Mouse (Mus musculus): ENCODE results near the gene Ttc8. TPM values are rescaled to one million over a fixed set of nuclear protein-coding genes. Genes with fewer than 3 reads are reported as not detected.

Gene Ttc8
- polyA plus RNA-seq, 1 experiment: 57.7 TPM

- H3K27ac ChIP-seq (ENCODE audit: insufficient read depth, low read length): no peak overlapping the region
- no peak overlapping the region for H3K4me3 ChIP-seq (ENCODE audit: insufficient read depth, low read length)
- TF ChIP-seq CTCF (IDR thresholded peaks at IDR 0.05; ENCODE audit: extremely low read depth, insufficient read depth, low read length) (no peak), POLR2A (IDR thresholded peaks at IDR 0.05; ENCODE audit: extremely low read depth, insufficient read depth, low read length) (no peak)
- H3K4me1 ChIP-seq (ENCODE audit: control insufficient read depth, insufficient read depth, low read length): peaks cover 5% of the 10 kb centered on the region
Measured at GRCm38 (mm10) chr12:98961415-98961814, 41.0 kb downstream of the Ttc8 start.

DNA sequence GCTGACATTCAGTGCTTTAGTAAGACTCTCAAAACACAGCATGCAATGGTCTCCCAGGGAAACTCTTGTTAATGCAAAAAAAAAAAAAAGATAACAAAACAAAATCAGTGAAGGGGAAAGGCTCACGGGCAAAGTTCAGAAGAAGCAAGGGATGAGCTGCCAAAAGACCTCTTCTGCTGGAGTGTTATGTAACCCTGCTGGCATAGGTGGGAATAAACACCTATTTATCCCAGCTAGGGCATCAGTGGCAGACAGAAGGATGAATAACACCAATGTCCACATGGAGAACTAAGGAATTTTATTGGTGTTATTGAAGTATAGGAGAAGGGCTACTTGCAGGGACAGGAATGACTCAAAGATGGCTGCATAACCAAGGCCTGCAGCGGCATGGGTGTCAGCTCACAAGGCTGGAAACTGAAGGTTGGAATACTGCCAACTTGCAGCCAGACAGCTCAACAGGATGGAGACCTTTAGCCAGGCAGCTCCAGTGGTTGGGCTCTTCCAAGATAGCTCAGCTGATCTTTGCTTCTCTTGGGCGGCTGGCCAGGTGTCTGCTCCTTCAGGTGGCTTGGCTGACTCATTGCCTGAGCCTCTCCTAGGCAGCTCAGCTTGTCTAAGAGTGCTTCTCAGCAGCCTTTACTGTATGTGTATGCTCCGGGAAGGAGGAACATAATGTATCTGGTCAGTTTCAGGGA, 45.2 kb downstream of the Ttc8 start:
- H3K4me1 ChIP-seq (ENCODE audit: control insufficient read depth, insufficient read depth, low read length): peaks cover 5% of the 10 kb centered on the region
- no peak overlapping the region for H3K4me3 ChIP-seq (ENCODE audit: insufficient read depth, low read length)
- no peak overlapping the region for H3K27ac ChIP-seq (ENCODE audit: insufficient read depth, low read length)
- TF ChIP-seq CTCF (IDR thresholded peaks at IDR 0.05; ENCODE audit: extremely low read depth, insufficient read depth, low read length): no peak
- TF ChIP-seq POLR2A (IDR thresholded peaks at IDR 0.05; ENCODE audit: extremely low read depth, insufficient read depth, low read length): no peak

GRCm38 (mm10) chr12:98972291-98972690, 51.9 kb downstream of the Ttc8 start:
- H3K4me1 ChIP-seq (ENCODE audit: control insufficient read depth, insufficient read depth, low read length): no peaks in the 10 kb centered on the region
- no peak for TF ChIP-seq CTCF (IDR thresholded peaks at IDR 0.05; ENCODE audit: extremely low read depth, insufficient read depth, low read length)
- no peak for TF ChIP-seq POLR2A (IDR thresholded peaks at IDR 0.05; ENCODE audit: extremely low read depth, insufficient read depth, low read length)
- H3K27ac ChIP-seq (ENCODE audit: insufficient read depth, low read length): no peak overlapping the region
- H3K4me3 ChIP-seq (ENCODE audit: insufficient read depth, low read length): no peak overlapping the region

DNA sequence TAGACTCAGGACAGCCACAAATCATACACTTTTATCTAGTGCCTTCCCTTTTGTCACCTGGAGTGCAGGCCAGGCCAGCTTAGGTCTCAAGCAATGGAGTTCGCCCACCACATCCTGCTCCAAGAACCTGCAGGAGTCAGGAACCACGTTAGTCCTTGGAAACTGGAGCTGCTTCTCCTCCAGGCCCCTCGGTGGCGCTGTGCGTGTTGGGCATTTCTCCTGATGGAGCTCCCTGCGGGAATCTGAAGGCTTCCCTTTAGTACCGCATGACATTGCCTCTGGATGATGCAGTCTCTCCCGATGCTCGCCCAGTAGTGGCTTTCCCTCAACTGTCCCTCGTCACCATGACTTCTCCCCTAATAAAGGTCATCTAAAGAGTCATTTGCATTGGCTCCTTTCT, 53.1 kb downstream of the Ttc8 start:
- TF ChIP-seq POLR2A (IDR thresholded peaks at IDR 0.05; ENCODE audit: extremely low read depth, insufficient read depth, low read length): no peak
- TF ChIP-seq CTCF (IDR thresholded peaks at IDR 0.05; ENCODE audit: extremely low read depth, insufficient read depth, low read length): no peak

DNA sequence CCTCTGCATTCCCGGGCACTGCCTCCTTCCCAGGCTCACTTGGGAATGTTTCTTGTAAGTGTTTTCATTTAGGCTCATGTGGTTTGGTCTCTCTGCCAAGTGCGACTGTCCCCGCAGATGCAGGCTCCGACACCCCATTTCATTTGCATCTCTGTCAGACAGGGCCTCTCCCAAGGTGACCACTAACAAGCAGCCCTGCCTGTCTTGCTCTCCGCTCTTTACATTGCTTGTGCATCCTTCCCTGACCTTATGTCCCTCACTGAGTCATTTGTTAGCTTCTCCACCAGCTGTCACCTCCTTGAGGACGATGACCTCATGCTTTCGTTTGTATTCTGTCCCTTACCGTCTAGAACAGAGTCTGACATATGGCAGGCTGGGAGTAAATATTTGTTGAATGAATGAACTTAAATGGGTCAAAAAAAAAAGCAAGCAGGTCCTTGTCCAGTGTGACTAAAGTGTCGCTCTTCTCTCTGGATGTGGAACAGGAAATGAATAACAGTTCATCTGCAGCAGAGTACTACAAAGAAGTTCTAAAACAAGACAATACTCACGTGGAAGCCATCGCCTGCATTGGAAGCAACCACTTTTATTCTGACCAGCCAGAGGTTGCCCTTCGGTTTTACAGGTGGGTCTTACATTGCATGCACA, 53.9 kb downstream of the Ttc8 start:
- Histone ChIP-seq H3K4me1 (ENCODE audit: control insufficient read depth, insufficient read depth, low read length) (no peaks in the 10 kb centered on the region), H3K4me3 (ENCODE audit: insufficient read depth, low read length) (no peak overlapping the region), H3K27ac (ENCODE audit: insufficient read depth, low read length) (no peak overlapping the region)
- TF ChIP-seq POLR2A (IDR thresholded peaks at IDR 0.05; ENCODE audit: extremely low read depth, insufficient read depth, low read length): no peak
- TF ChIP-seq CTCF (IDR thresholded peaks at IDR 0.05; ENCODE audit: extremely low read depth, insufficient read depth, low read length): no peak

More for the DNA sequence above, 53.1 kb downstream of the Ttc8 start:
- Histone ChIP-seq H3K4me1 (ENCODE audit: control insufficient read depth, insufficient read depth, low read length) (no peaks in the 10 kb centered on the region), H3K27ac (ENCODE audit: insufficient read depth, low read length) (no peak overlapping the region), H3K4me3 (ENCODE audit: insufficient read depth, low read length) (no peak overlapping the region)

DNA sequence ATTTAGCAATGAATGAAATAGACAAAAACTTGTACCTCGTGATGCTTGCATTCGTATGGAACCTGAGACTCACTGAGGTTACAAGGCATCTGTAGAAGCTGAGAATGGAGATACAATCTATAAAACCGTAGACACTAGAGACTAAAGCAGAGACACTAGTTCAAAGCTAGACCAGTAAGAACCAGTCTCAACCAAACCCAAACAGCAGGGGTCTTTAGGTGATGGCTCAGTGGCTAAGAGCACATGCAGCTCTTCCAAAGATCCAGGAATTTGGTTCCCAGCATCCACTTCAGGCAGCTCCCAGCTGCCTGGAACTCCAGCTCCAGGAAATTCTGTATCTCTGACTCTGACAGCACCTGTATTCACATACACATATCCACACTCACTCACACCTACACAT, 60.7 kb downstream of the Ttc8 start:
- TF ChIP-seq CTCF (IDR thresholded peaks at IDR 0.05; ENCODE audit: extremely low read depth, insufficient read depth, low read length) (no peak), POLR2A (IDR thresholded peaks at IDR 0.05; ENCODE audit: extremely low read depth, insufficient read depth, low read length) (no peak)
- H3K27ac ChIP-seq (ENCODE audit: insufficient read depth, low read length): no peak overlapping the region
- H3K4me3 ChIP-seq (ENCODE audit: insufficient read depth, low read length): no peak overlapping the region
- H3K4me1 ChIP-seq (ENCODE audit: control insufficient read depth, insufficient read depth, low read length): peaks cover 2% of the 10 kb centered on the region; the same call in 1 of the 2 replicates

GRCm38 (mm10) chr12:98984785-98985184, 64.4 kb downstream of the Ttc8 start:
- Histone ChIP-seq H3K4me3 (ENCODE audit: insufficient read depth, low read length) (no peak overlapping the region), H3K4me1 (ENCODE audit: control insufficient read depth, insufficient read depth, low read length) (peaks cover 2% of the 10 kb centered on the region; the same call in 1 of the 2 replicates), H3K27ac (ENCODE audit: insufficient read depth, low read length) (no peak overlapping the region)
- no peak for TF ChIP-seq POLR2A (IDR thresholded peaks at IDR 0.05; ENCODE audit: extremely low read depth, insufficient read depth, low read length)
- no peak for TF ChIP-seq CTCF (IDR thresholded peaks at IDR 0.05; ENCODE audit: extremely low read depth, insufficient read depth, low read length)

- H3K27ac ChIP-seq (ENCODE audit: insufficient read depth, low read length): peak overlapping the region; percentile 43
- no peak overlapping the region for H3K4me3 ChIP-seq (ENCODE audit: insufficient read depth, low read length)
- TF ChIP-seq POLR2A (IDR thresholded peaks at IDR 0.05; ENCODE audit: extremely low read depth, insufficient read depth, low read length): no peak
- no peak for TF ChIP-seq CTCF (IDR thresholded peaks at IDR 0.05; ENCODE audit: extremely low read depth, insufficient read depth, low read length)
- H3K4me1 ChIP-seq (ENCODE audit: control insufficient read depth, insufficient read depth, low read length): peaks cover 6% of the 10 kb centered on the region
Measured at GRCm38 (mm10) chr12:98991076-98991829, 70.9 kb downstream of the Ttc8 start.

DNA sequence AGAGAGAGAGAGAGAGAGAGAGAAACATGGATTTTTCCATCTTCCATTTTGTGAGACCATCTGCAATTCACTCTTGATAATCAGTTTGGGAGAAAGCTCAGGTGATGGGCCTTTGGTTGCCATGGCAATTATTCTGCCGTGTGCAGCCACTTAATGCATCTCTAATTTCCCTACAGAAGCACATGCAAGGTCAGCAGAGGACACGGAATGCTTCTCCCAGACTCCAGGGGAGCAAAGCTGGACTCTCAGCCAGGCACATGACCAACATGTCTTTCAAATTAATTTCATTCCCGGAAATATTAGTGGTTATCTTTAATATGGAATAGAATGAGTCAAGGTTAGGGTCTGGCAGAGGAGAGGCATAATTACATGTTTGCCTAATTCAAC, 71.4 kb downstream of the Ttc8 start:
- TF ChIP-seq POLR2A (IDR thresholded peaks at IDR 0.05; ENCODE audit: extremely low read depth, insufficient read depth, low read length) (no peak), CTCF (IDR thresholded peaks at IDR 0.05; ENCODE audit: extremely low read depth, insufficient read depth, low read length) (no peak)
- peak overlapping the region; percentile 9; the same call in 1 of the 2 replicates for H3K27ac ChIP-seq (ENCODE audit: insufficient read depth, low read length)

More for the DNA sequence above, 71.4 kb downstream of the Ttc8 start:
- Histone ChIP-seq H3K4me1 (ENCODE audit: control insufficient read depth, insufficient read depth, low read length) (peaks cover 6% of the 10 kb centered on the region), H3K4me3 (ENCODE audit: insufficient read depth, low read length) (no peak overlapping the region)
